Mouse (Mus musculus) monocyte, adult 2 months (primary cell): ENCODE measurements around the gene Wdr86.
A peak's percentile ranks its signal among the peaks of the same experiment; 100 is the strongest.
"Not testable (repeated sequence)": the region's sequence is repeated elsewhere in the genome, so short reads cannot be mapped to it uniquely, and the experiment has no call there.

Experiments used
- DNase-seq, 2 experiments: peaks; one replicate each; pipeline ENCODE4 v3.0.0; 2022; ENCODE audit warnings: low spot score in 2 of 2, low read depth in 1 of 2

Gene Wdr86

DNA sequence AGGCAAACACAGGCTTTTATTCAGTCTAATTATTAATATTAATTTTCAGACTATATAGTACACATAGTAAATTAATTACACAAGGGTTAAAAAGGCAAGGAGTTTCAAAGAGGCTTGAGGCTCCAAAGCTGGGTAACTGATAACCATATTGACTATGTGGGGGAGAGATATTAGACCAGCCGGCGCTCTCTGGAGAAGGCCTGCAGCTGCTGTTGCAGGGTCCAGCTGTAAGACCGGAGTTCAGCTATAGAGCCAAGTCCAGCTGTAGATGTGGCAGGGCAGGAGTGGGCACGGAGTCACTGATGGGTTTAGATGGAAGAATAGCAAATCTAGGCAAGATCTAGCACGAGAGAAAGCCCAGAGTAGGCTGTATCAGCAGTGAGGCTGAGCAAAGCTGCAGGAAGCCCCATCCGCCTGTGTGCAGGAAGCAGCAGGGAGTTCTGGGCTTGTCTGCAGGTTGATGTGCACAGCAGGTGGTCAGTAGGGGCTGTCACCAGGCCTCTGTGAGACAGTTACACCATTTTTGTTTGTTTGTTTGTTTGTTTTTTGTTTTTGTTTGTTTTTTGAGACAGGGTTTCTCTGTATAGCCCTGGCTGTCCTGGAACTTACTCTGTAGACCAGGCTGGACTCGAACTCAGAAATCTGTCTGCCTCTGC lies 3.4 kb upstream of the Wdr86 start:
- DNase-seq, result no peak

DNA sequence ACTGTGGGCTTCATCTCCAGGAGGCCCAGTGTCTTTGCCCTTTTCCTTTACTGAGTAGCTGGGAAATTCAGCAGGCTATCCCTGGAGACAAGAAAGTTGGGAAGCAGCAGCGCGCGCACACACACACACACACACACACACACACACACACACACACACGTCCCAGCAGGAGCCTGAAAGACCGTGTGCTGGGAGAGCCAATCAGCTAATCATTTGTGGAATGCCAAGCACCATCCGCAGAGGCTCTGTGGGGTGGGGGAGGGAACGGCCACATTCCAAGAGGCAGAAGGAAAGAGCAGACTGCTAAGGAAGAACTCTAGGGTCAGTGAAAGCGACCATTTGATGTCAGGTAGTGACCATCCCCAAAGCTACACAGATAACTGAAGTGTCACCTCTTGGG lies 2.6 kb upstream of the Wdr86 start:
- DNase-seq, result no peak

DNA sequence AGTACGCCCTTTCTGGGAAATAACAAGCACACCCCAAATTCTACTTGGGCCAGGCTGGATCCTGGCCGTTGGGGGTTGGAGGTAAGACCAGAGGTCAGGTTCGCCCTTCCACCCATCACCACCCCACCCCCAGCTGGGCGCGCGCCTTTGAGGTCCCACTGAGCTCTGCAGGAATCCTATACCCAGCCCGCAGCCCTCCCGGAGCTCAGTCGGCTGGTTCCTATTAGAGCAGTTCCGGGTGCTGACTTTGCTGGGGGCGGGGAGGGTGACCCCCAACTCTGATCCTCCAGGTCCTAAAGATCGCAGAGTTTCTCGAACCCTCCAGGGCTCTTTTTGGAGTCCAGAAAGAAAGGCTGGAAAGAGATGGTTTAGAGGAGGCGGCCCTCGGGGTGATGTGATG lies 459 bp upstream of the Wdr86 start:
- no peak for DNase-seq

DNA sequence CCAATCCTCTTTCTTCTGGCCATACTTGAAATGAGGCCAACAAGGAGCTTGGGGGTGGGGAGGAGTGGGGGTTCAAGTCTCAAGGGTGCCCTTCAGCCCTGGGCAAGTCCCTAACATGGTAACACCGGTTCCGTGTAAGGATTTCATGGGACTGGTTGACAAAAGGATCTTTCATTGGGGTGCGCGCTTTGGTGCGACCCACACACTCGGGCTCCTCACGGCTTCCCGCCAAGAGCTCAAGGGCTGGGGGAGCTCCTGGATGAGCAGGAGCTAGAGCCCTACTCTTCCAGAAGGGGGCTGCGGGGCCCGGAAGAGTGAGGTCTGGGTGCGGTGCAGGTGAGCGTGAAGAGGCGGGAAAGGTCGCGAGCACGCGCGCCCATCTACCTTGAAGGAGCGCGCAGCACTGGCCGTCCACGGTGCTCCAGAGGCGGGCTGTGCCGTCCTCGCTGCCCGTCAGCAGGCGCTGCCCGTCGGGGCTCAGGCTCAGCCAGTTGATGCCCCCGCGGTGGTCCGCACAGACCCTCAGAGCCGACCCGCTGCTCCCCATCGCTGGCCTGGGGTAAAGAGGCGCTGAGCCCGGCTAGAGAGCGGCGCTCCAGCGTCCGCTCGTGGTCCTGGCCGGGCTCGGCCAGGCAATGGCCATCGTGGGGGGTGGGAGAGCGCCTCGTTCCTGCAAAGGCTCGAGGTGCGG lies 585 bp downstream of the Wdr86 start:
- no peak for DNase-seq

DNA sequence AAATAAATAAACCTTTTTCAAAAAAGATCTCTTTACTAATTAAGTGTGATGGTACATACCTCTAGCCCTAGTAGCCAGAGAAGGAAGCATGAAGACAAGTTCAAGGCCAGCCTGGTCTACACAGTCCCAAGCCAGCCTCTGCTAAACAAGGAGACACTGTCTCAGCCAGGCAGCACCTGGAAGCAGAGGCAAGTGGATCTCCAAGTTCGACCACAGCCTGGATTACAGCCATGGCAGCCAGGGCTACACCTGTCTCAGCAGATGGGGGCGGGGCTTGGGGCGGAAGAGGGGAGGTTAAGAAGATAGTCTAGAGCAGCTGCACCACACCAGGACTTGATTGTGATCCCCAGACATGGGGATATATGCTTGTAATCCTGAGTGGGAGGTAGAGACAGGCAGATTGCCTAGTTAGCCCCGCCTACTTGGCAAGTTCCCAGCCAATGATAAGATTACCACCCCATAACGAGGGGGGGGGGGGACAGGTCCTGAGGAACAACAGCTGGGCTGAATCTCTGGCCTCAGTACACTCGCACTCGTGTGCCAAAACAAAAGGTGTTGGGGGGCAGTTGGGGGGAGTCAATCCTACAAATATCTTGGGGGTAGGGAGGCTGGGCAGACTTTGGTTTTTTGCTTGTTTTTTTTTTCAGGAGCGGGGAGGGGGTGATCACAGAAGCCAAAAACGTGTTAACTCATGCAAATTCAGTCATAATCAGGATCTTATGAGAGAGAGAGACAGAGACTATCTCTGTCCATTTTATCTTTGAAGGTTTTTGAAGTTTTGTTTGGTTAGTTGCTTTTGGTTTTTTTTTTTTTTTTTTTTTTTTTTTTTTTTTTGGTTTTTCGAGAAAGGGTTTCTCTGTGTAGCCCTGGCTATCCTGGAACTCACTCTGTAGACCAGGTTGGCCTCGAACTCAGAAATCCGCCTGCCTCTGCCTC lies 3.4 kb downstream of the Wdr86 start:
- DNase-seq, result no peak

DNA sequence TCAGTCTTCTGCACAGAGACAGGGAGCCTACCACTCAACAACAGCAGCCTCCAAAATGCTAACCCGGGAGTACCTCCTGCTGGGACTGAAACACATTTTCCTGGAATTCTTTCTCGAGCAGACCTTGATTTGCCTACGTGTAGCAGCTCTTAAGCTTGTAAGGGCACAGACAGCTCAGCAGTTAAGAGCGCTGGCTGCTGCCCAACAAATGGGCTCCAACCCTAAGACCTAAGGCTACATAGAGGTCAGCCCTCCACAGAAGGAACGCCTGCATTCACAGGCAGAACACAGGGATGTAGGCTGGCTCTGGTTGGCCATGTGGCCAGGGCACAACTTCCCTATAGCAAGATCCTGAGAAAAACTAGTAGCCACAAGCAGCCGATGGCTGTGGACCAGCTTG lies 4.6 kb downstream of the Wdr86 start:
- no peak for DNase-seq

DNA sequence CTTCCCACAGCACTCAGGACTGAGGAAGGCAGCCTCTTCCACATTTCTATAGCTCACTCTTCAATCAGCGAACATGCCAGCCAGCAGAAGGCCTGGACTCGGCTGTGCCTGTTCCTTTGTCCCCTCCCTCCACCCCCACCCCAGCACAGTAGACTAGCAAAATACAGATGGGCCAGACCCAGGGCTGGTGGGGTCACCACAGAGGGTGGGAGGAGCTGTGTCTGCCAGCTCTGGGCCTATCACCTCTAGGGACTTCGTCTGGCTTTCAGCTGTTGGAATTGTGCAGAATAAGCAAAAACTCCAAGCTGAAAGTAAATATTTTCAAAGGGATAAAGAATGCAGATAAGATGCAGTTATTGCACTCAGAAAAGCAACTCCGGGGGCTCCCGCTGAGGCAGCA lies 5.7 kb downstream of the Wdr86 start:
- no peak for DNase-seq

DNA sequence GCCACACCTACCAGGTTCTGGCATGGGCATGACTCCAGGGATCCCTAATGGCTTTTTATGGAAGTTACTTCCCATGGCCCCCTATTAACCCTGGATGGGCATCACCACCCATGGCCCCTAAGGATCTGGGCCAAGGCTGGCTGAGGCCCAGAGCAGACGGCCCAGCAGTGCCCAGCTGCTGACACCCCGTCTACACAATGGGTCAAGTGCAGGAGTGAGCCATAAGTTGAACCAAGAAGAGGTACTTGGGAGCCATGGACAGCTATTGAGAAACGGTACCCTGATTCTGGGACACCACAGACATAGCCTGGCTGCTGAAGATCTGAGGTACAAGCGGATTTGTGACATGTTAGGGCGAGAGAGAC lies 6.3 kb downstream of the Wdr86 start:
- no peak for DNase-seq

DNA sequence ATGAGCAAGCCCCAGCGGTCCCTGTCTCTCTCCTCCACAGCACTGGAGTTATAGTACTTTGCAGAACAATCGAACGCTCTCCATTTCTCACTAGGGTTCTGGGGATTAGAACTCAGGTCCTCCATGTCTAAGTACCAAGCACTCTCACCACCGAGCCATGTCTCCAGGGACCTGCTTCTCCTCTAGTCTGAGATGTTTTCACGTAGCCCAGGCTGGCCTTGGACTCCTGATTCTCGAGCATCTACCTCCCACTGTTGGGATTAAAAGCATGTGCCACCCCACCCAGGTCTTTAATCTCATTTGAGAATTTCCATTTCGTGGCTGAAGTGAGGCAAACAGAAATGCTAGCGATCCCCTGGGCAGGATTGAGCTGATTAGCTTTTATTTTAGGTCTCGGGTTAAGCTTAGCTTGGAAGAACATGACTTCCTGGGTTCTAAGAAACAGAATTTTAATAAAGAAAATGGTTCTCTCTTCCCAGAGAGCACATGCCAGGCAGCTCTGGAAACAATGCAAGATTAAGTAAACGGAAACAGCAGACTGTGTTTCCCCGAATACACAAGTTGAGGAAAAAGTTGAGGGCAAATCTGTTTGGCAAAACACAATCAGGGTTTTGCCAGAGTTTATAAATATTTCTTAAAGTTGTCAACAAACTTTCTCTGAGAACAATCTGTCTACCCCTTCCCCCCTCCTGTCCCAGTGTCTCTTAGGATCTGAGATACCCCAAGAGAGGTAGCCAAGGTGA lies 6.8 kb downstream of the Wdr86 start:
- no peak for DNase-seq

DNA sequence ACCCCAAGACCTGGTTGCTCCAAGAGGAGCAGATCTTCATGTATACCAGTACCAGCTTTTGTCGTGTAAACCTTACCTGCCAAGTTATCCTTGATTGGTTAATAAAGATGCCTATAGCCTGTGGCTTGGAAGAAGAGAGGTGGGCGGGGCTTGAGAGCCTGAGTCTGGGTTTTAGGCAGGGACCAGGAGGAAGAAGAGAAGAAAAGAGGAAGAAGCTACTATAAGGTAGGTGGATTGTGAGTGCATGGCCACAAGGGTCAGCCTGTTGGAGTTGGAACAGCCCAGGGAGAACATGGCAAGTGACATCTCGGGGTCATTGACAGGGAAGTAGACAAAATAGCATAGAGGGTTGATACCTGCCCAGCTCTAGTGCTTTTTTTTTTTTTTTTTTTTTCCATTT lies 10.7 kb downstream of the Wdr86 start:
- no peak for DNase-seq

DNA sequence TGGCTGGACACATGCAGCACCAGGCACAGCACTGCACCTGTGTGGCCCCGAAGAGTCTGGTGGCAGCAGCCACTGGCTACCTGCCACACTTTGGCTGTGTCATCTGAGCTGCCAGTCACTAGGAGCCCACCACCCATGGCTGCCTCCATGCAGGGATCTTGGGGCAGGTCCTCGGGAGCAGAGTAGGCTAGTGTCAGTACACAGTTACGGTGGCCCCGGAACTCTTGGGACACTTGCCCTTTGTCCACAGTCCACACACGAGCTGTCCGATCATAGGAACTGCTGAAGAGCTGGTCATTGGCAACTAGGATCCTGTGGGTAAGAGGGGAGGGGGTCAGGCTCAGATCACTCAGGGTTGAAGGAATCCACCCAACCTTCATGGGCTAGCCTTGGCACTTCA lies 12.5 kb downstream of the Wdr86 start:
- DNase-seq, result no peak

DNA sequence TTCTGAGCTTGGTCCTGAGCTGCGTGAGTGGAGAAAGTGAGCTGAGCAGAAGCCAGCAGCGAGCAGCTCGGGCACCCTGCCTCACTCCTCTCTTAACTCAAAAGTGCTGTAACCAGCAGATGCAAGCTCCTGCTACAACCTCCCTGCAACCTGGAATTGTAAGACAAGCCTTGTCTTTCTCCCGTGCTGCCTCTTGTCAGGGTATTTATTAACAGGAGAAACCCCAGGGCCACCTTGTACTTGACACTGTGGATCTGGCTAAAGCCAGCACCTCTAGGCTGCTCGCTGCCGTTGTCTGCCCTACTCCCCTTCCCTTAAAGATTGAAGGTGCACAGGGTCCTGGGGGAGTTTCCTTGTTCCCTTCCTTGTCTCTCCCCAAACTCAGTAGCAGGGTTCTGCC lies 16.5 kb downstream of the Wdr86 start:
- no peak for DNase-seq

DNA sequence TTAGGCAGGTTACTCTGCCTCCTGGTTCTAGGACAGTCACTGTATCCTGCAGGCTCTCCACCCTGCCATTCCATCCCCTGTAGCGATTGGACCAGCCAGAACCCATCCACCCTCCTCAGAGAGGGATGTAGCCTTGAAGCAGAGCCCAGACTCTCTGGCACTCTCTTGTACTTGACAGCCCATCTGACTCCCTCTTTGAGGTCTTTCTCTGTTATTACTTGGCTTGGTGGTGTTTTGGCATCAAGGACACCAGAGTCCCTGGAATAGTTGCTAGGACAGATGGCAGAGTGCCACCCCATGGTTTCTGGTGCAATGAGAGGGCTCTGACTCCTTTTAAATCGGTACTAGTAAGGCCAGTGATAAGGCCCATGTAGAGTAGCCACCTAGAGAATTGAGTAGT lies 17.3 kb downstream of the Wdr86 start:
- DNase-seq, result no peak

DNA sequence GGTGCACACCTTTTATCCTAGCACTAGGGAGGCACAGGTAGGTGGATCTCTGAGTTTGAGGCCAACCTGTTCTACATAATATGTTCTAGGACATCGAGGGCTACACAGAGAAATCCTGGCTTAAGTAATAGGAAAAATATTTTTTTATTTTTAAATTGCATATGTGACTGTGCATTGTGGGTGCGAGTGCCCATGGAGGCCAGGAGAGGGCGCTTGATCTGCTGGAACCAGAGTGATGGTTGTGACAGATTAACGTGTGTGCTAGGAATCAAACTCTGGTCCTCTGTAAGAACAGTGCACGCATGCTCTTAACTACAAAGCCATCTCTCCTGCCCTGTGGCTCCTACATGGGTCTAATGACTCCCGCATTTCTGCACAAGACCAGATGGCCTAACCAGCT lies 18.9 kb downstream of the Wdr86 start:
- DNase-seq, result no peak

DNA sequence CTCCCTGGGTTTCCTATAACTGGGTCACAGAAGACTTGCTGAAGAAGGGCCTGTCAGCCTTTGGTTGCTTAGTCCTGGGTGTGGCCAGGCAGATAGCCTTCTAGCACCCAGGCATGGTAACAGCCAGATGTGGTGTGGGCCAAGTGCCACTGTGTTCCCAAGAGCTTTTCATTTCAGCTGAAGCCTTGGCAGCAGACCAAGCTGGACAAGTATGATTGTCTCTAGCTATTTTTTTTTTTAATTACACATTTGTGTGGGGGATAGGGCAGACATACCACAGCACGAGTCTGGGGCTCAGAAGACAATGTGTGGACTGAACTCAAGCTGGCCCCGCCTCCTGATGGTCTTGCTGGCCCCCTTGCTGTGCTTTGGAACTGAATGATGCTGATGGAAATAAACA lies 20.6 kb downstream of the Wdr86 start:
- no peak for DNase-seq

DNA sequence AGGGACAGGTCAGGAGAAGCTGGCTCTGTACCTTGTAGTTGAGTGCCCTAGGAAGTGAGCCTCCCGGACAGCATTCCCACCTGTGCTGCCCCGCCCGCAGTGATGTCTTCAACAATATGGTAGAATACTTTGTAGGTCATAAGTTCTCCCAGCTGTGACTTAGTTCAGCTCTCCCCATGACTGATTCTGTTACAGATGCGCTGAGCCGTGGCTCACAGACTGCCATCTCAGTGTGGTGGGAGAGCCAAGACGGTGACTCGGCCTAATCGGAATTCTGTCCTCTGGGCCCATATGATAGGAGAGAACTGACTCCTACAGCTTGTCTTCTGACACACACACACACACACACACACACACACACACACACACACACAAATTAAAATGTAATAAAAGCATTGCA lies 25.9 kb downstream of the Wdr86 start:
- DNase-seq, result no peak

DNA sequence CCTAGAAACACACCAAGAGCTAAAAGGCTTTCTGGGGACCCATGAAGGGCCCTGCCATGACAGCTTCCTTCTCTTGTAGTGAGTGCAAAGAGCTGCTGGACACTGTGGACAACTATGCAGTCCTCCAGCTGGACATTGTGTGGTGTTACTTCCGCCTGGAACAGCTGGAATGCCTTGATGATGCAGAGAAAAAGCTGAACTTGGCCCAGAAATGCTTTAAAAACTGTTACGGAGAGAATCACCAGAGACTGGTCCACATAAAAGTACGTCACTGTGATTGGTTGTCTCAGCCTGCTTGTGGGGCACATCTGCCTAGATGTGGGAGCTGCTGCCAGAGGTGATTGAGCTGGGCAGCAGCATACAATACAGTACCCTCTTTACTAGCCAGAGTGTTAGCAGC lies 29.3 kb downstream of the Wdr86 start:
- no peak for DNase-seq

DNA sequence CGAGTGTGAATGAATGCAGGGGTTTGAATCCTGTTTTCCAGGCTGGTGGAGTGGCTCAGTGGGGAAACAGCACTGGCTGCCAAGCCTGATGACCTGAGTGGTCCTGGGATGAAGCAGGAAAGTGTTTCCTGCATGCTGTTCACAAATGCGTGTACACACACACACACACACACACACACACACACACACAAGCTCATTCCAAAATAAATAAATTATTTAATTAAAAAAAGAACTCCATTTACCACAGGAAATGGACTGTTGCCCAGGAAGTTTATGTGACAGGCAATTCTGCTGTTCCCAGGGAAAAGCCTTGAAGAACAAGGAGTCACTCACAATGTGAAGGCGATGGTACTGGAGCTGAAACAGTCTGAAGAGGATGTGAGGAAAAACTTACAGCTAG lies 33.8 kb downstream of the Wdr86 start:
- DNase-seq, result no peak

DNA sequence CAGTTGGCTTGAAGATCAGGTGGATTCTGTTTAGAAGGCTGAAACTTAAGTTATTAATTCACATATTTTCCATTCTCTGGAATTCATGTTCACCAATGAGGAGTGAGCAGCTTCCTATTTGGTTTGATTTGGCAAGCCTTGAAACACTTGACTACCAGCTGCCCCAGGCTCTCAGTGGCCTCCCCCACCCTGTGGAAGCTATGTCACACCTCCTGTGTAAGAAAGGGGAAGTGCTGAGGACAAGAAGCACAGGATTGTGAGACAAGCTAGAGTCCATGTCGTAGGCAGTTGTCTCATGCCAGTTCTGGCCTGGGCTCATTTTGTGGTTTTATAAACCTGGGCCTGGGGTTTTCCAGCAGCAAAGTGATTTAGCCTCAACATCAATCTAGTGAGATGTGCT lies 42.8 kb downstream of the Wdr86 start:
- peak; percentile 66 to 76 for DNase-seq

DNA sequence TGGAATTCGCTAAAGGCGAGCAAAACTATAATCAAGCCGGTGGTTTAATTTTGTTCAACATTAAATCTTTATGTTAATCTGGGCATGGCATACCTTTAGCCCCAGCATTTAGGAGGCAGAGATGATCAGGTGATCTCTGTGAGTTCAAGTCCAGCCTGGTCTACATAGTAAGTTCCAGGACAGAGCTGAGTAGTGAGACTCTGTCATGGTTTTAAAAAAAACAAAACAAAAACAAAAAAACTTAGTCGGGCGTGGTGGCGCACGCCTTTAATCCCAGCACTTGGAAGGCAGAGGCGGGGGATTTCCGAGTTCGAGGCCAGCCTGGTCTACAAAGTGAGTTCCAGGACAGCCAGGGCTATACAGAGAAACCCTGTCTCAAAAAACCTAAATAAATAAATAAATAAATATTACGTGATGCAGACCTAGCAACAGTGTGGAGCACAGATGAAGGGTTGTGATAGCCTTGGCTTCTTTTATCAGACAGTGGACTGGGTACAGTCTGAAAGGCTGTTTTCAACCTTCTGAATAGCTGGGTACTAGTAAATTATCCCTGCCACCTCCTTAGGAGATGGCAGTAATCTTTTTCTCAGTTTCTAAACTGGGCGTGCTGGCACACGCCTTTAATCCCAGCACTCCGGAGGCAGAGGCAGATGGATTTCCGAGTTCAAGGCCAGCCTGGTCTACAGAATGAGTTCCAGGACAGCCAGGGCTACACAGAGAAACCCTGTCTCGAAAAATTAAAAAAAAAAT lies 43.7 kb downstream of the Wdr86 start:
- not testable (repeated sequence) for DNase-seq

DNA sequence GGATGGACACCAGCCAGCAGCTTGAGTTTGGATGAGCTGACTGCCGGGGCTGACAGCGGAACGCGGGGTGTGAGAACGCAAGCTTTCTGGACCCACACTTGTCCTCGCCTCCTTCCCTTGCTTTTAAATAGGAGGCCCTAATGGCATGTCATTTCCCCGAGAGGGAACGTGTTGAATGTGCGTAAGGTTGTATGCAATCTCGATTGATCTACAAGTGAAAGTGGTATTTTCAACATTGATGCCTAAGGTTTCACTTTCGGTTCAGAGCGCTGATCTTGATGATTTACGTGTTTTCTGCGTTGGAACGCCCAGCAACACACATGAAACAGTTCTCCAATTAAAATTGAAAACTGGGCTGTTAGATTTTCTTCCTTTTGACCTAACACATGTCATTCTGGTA lies 44.4 kb downstream of the Wdr86 start:
- peak in 1 of 2 experiments; percentile 53 for DNase-seq
